Mouse (Mus musculus): ENCODE results near the gene Lzic.

Lzic gene

GRCm38 (mm10) chr4:149526330-149526729, 41.3 kb downstream of the Lzic start:
- no peak for DNase-seq (ENCODE audit: low read depth, low spot score)

- DNase-seq (ENCODE audit: low read depth, low spot score) = no peak
Observed at GRCm38 (mm10) chr4:149527621-149528354, 42.8 kb downstream of the Lzic start.

- DNase-seq (ENCODE audit: low read depth, low spot score) = no peak
Observed at GRCm38 (mm10) chr4:149529691-149530090, 44.7 kb downstream of the Lzic start.

- no peak for DNase-seq (ENCODE audit: low read depth, low spot score)
Observed at GRCm38 (mm10) chr4:149539441-149539840, 54.4 kb downstream of the Lzic start.

GRCm38 (mm10) chr4:149541935-149542334, 56.9 kb downstream of the Lzic start:
- DNase-seq (ENCODE audit: low read depth, low spot score) = no peak

GRCm38 (mm10) chr4:149542431-149542830, 57.4 kb downstream of the Lzic start:
- no peak for DNase-seq (ENCODE audit: low read depth, low spot score)

- peak; percentile 57 for DNase-seq (ENCODE audit: low read depth, low spot score)
Observed at GRCm38 (mm10) chr4:149542927-149543553, 58.0 kb downstream of the Lzic start.

- no peak for DNase-seq (ENCODE audit: low read depth, low spot score)
Observed at GRCm38 (mm10) chr4:149544892-149545291, 59.9 kb downstream of the Lzic start.

Measured in c-Kit-negative CD71-positive TER-119-positive erythroid progenitor cells, embryonic 14.5 days (primary cell).